Mouse (Mus musculus): ENCODE results near the gene Arpc5l.

GRCm38 (mm10) chr2:38974171-38974570 lies 31.0 kb upstream of the Arpc5l start:
- TF ChIP-seq EP300 (IDR thresholded peaks at IDR 0.05; ENCODE audit: low read depth in 1 of 2, low read length in 2 of 2) (no peak), MAX (IDR thresholded peaks at IDR 0.05; ENCODE audit: low read length) (no peak), JUND (IDR thresholded peaks at IDR 0.05; ENCODE audit: low read depth, low read length) (no peak), MAZ (IDR thresholded peaks at IDR 0.05; ENCODE audit: low read depth, low read length) (no peak), ZC3H11A (IDR thresholded peaks at IDR 0.05; ENCODE audit: low read depth, low read length) (no peak), CTCF (IDR thresholded peaks at IDR 0.05 in 2 of 3, conservative IDR thresholded peaks at IDR 0.05 in 1 of 3; ENCODE audit: control insufficient read depth in 1 of 3, insufficient read depth in 1 of 3, low read depth in 2 of 3, low read length in 3 of 3, poor library complexity in 1 of 3, severe bottlenecking in 1 of 3) (no peak), ELF1 (IDR thresholded peaks at IDR 0.05; ENCODE audit: low read depth, low read length) (no peak), CHD2 (IDR thresholded peaks at IDR 0.05; ENCODE audit: low read length) (no peak), E2F4 (IDR thresholded peaks at IDR 0.05; ENCODE audit: borderline replicate concordance, low read depth, low read length) (no peak), POLR2A (IDR thresholded peaks at IDR 0.05; ENCODE audit: control insufficient read depth in 1 of 2, insufficient read depth in 1 of 2, low read depth in 1 of 2, low read length in 2 of 2, poor library complexity in 1 of 2) (no peak), POLR2AphosphoS2 (IDR thresholded peaks at IDR 0.05; ENCODE audit: low read length) (no peak), USF2 (IDR thresholded peaks at IDR 0.05; ENCODE audit: borderline replicate concordance in 1 of 2, insufficient read depth in 1 of 2, low read depth in 1 of 2, low read length in 2 of 2) (no peak), MEF2A (IDR thresholded peaks at IDR 0.05; ENCODE audit: extremely low read depth, insufficient replicate concordance, low read depth, low read length, poor library complexity, severe bottlenecking) (no peak)
